Mouse (Mus musculus): Measurements from ENCODE around the gene Mars.

Gene Mars

DNA sequence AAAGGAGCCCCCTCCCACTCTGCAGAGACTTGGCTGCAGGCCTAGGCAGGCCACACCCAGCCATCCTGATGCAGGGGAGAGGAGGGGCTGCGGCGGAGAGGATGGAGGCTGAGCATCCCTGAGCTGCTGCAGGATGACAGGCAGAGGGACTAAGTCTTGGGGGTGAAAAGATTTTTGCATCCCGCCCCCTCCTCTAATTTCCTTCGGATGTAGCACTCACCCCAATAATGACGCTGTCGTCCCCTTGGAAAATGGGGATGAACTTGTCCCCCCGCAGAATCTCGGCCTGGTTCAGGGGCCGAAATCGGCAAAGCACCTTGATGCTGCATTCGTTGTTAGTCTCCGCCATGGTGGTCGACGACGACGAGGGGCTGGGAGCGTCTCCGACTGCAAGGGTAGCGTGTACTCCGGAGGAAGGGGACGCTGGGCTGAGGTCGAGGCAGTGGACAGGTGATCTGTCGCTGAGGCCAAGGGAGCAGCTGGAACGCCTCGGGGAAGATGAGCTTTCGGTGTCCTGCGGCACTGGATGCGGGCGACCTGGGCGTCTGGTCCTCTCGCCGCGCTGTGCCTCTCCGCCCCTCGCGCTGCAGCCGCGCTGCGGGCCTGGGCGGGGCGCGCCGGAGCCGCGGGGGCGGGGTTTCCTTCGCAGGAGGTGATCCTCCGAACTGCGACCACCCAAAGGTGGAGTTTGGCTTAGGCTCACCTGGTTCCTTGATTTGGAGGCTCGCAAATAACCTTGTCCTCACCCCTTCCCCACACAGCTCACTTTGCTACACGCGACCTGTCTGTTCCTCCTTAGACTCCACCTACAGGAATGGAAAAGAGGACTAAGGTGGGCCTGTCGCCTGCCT lies 48.8 kb downstream of the Mars start, which contains the start of gene Kif5a:
Gene Kif5a (minus strand): TSS at position 801 of the 851 bp plus-strand sequence.
- DNase-seq (ENCODE audit: low spot score): no peak

GRCm38 (mm10) chr10:127261706-127262547 lies 49.7 kb downstream of the Mars start:
- DNase-seq (ENCODE audit: low spot score): no peak

- no peak for DNase-seq (ENCODE audit: low spot score)
Observed at GRCm38 (mm10) chr10:127258489-127258888, 53.1 kb downstream of the Mars start.

DNA sequence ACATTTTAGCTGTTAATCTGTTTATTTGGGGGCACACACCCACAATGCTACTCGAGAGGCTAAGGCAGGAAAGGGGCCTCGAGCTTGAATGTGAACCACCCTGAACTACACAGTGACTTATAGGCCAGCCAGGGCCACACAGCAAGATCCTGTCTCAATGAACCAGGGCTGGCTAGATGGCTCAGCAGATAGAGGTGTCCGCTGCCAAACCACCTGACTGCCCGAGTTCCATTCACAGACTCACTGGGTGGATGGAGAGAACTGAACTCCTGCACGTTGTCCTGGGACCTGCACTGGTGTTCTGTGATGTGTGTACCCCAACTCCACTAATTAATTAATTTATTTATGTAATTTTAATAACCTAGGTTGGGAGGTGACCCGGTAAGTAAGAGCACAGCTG lies 53.8 kb downstream of the Mars start:
- no peak for DNase-seq (ENCODE audit: low spot score)

DNA sequence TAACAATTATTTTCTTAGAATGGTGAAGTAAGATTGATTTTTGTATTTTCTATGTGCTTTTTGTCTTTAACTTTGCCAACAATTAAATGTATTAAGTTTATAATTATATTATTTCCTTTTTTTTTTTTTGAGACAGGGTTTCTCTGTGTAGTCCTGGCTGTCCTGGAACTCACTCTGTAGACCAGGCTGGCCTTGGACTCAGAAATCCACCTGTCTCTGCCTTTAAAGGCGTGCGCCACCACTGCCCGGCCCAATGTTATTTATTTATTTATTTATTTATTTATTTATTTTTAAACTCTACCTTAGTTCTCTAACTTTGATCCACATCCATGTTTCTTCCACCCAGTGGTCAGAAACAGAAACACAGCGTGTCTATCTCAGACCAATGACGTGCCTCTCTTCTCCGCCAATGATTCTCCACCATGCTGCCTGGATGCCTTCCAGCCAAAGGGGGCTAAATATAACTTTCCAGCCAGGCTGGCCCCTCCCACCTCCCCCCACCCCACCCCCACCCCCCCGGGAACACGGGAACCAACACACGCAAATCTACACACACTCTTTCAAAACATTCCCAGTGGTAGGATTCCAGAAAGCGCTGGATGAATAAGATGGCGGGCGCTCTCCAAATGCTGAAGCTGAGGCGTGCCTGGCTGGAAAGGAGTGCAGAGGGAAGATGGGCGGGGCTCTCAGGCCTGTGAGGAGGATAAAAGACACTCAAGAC lies 55.8 kb downstream of the Mars start:
- DNase-seq (ENCODE audit: low spot score): no peak

GRCm38 (mm10) chr10:127250810-127251209 lies 60.8 kb downstream of the Mars start:
- DNase-seq (ENCODE audit: low spot score): no peak
